Mouse (Mus musculus) layer of hippocampus, postnatal 14 days (tissue): ENCODE measurements at regions not wholly inside any gene's neighbourhood (a gene's known extent, or its start where the extent isn't known, plus 50 kb on each side); places are given as distances from the start of the nearest gene placed in this dataset.

ENCODE experiments used
- DNase-seq, 2 experiments: peaks; one replicate each; pipeline ENCODE4 v3.0.0; 2021 to 2022; ENCODE audit warnings: low spot score in 2 of 2, mixed read lengths in 1 of 2

DNA sequence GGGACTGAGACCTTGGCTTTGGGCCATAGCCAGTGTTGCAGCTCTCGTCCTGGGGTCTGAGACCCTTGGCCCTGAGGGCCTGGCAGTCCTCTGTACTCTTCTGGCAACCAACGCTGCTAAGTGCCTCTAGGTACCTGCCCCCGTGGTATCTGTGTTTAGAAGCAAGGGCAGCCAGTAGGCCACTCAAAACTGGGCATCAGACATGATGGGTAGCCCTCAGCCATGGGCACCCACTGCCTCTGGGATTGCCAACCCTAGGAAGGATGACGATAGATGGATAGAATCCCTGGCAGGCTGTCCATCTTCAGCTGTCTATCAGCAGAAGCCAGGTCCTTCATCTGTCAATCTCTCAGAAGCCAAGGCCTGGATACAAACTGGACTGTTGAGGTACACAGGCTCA is 234.9 kb downstream of the Rybp start:
- peak in 1 of 2 experiments; percentile 50 for DNase-seq

DNA sequence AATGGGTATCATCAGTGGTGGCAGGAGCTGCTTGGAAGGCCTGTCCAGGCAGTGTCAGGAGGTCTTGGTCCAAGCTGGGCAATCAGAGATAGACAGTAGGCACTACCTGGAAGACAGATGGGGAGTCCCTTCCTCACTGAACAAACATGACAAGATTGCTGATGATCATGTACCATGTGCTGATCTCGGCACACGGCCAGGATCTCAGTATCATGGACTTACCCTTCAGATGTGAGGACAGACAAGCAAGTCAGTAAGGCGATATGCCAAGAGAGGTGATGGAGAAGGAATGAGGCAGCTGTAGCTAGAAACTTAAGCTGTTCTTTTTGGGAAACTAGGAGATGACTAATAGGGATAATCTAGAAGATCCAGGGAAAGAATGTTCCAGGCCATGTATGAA is 238.2 kb downstream of the Rybp start:
- no peak for DNase-seq

DNA sequence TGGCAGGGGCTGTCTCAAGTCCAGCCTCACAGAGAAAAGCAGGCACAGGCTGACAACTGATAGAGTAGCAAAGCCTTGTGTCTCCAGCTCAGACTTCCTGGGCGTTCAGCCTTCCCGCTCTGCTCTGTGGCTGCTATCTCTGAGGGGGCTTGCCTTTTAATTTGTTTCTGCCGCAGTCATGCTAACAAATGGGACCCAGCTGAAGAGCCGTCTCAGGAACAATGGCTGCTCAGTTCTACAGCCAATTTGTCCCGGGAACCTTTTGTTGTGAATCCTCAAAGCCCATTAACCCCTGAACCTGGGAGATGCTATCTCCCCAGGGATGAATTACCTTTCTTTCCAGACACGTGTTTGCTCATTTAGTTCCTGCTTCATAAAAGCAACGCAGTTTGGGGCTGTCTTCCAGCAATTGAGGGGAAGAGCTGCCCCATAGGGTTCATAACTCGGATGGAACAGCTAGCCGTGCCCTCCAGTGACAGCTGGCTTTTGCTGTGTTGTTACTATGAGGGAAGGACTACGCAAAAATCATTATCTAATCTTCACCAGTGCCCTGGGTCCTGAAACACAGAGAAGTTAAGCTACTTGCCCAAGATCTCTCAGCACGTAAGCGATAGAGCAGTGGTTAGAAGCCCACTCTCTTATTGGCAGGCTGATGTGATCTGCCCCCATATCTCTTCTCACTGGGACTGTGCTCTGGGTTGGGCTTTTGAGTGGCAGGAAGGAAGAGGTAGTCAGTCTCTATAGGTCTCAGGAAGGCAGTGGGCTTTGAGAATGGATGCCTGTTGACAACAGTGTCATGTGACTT is 240.9 kb downstream of the Rybp start:
- no peak for DNase-seq

DNA sequence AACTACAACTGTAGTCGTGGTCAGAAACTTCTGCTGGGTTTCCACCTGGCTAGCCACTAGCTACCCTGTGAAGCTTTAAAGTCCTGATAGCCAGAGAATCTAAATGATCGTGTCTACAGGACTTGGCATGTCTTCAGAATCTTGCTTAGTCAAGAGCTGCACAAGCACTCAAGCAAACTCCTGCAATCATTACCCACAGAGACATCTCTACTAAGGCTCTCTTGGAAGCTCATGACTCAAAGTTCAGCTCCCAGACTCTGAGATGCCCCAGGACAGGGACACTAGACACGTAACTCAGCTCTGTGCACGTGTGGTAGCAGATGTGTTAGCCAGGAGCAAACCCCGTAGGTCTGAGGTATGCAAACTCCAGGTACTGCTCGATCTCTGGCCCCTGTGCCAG is 242.2 kb downstream of the Rybp start:
- DNase-seq = no peak

DNA sequence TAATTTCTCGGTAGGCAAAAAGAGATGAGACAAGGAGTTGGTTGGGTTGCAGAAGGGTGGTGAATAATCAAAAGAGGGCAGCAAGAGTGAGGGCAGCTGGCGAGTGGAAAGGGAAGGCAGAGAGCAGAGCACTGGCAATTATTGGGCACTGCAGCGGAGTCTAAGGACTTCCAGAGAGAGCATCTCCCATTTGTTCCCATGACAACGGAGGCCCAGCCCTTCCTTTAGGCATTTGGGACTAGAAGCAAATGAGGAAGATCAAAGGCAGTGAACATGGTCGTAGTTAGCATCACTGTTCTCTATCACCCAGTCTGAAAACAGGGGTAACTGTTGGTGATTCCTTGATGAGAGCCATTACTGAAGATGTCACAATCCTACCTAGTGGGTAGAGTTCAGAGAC is 246.1 kb downstream of the Rybp start:
- DNase-seq = no peak

DNA sequence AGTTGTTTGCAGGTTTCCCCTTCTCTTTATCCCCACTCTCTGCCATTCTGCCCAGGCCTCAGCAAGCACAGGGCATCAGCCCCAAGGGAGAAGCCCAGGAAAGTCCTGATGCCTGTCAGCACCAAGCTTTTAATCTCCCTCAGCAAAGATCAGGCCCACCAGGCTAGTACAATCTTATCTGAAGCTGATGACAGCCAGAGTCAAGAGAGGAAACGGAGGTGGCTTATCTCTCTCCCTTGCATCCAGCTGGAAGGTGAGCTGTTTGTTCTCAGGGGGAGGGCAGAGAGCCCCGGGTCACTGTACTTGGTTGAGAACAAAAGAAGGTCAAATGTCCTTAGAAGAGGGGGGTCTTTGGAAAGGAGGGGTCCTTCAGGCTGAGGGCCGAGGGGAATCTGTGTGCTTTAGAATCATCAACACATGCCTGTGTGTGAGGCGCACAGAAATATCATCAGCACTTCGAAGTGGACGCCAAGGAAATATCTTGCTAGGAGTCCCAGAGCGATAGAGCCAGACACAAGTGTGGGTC is 246.8 kb downstream of the Rybp start:
- DNase-seq = no peak

DNA sequence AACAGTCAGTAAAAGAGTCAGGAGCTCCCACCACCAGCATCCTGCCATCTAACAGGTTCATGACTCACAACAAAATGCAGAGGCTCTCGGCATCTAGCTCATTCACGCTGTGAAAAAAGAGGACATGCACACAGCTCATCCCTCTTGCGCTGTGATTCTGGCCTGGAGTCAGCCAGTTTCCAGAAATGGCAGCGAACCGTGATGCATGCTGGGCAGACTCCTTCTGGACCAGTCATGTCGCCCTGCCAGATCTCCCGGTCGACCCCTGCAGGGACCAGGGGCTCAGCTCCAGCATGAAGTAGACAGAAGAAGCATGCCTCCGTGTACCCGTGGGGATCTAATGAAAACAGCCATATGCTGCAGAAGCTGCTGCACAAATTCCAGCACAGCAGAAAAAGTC is 254.6 kb downstream of the Rybp start:
- DNase-seq = peak; percentile 29 to 45

DNA sequence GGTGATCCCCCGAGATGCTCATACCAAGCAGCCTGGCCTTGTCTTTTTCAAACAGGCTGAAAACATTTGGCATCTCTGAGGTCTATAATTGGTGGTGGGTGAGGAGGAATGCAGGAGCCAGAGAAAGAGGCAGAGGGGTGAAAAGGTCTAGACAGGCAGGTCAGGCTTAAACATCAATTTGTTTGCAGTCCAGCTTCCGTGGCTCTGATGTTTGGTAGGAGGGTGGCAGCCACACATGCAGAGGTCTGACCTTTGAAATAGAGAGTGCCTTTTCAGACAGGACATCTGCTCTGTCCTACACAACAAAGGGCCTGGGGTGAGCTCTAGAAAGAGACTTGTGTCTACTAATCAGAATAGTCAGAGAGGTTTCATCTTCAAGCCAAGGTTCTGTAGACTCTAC is 256.8 kb downstream of the Rybp start:
- no peak for DNase-seq

DNA sequence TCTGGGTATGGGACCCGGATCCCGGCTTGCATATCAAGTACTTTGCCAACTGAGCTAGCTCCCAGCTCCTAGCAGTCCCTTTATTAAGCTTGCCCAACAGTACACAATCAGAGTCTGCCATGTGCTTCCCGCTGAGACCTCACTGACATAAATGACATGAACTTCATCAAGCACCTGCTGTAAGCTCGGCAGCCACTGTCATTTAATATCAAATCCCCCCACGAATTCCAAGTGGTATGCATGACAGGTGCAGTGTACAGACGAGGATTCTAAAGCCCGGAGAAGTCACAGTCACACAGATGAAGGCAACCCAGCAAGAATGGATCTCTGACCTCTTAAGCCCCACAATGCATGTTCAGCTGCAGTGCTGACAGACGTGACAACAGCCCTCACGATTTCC is 257.3 kb downstream of the Rybp start:
- no peak for DNase-seq

DNA sequence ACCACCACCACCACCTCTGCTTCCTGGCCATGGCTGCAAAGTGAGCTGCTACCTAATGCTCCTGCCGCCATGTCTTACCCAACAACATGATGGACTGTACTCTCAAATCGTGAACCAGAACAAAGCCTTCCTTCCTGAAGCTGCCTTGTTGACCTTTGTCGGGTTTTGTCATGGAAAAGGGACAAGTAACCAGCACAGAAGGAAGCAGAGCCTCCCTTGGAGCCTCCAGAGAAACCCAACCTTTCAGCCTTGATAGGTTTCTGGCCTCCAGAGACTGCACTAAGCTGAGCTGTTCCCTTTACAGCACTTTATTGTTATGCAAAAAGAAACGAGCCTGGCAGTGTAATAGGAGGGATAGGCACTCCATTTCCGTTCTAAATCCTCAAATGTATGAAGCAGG is 259.8 kb downstream of the Rybp start:
- DNase-seq = no peak

DNA sequence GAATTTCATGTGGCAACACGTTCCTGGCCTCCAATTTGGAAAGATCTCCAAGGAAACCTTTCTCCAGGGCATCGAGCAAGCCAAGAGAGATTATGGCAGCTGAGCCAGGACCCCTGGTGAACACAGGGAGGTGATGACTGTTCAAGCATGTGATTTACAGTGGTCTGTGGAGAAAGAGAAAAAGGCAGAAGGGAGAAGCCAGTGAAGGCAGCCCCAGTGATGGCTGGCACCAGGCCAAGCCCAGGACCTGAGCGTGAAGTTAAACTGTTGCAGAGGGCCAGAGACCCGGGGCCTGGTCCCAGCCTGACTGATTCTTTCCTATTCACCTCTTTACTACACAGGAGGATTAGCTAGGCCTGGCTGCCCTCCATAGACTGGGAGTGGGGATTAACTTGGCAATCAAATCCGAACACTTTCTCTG is 261.7 kb downstream of the Rybp start:
- no peak for DNase-seq

DNA sequence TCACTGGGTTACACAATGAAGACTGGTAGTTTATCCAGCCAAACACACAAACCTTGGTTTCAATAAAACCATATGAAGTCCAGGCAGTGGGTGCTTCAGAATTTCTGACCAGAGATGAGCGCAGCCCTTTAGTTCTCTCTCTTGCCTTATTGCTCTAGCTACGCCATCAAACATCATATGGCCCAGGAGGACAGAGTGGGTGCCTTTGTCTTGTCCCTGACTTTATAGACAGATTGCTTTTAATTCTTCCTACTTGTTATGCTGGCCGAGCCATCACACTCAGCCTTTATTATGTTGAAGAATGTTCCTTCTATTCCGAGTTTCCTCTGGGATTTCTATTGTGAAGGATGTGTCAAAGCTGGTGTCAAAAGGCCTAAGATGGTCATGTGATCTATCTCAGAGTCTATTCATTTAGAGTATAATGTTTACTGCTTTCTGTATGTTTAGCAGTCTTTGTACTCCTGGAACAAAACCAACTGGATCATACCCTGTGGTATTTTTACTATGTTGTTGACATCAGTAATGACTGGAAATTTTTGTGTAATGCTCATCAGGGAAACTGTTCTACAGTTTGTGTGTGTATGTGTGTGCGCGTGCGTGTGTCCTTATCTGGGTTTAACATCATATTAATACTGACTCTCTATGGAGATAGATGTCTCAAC is 263.7 kb downstream of the Rybp start:
- DNase-seq = no peak

DNA sequence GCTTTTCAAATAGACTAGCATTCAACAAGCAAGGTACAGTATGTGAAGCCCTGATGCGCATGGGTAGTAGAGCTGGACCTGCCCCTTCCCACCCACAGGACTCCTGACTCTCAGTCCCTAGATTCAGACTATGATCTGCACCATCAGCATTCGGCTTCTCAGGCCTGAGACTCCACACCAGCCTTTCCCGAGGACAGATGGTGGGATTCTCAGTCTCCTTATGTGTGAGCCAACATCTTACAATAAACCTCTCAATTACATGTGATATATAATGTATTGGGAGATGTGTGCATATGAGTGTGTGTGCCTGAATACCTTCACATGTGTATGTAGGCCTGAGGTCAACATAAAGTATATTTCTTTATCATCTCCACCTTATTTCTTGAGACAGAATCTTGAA is 268.3 kb downstream of the Rybp start:
- DNase-seq = no peak

DNA sequence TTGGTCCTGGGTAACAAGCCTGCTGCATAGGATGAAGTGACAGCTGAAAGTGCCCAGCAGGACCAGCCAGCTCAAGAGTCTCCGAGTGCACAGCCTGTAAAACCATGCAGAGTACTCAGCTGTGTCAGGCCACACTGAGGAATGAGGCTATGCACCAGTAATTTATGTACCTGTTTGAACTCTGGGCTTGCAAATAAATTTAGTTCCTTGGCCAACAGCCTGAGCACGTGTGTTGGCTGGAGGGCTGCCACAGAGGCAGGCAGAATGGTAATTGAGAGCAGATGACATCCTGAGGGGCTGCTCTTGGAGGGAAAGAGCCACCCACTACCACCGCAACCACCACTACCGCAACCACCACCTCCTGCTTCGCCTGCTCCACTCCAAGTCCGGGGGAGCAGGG is 273.3 kb downstream of the Rybp start:
- peak in 1 of 2 experiments; percentile 33 for DNase-seq

DNA sequence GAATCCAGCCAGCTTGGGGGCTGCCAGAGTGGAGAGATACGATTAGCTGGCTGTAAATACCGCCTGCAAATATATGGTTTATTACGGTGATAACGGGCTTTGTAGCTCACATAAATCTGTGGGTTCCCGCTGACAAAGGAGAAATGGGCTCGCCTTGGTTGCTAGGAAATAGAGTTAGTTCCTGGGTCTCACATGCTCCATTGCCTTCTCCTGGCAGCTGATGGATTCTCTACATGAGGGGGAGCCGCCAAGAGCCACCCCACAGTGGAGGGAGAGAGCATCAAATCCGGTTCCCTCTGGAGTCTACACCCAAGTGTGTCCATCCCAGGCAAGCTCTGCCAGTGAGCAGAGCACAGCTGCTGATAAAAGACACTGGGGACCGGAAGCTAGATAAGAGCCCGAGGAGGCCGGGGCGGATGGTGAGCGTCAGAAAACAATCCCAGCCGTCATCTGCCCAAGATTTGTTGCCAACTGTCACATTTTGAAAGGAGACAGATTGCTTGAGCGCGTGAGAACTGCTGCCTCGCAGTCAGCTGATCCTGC is 275.7 kb downstream of the Rybp start:
- peak; percentile 71 to 81 for DNase-seq

DNA sequence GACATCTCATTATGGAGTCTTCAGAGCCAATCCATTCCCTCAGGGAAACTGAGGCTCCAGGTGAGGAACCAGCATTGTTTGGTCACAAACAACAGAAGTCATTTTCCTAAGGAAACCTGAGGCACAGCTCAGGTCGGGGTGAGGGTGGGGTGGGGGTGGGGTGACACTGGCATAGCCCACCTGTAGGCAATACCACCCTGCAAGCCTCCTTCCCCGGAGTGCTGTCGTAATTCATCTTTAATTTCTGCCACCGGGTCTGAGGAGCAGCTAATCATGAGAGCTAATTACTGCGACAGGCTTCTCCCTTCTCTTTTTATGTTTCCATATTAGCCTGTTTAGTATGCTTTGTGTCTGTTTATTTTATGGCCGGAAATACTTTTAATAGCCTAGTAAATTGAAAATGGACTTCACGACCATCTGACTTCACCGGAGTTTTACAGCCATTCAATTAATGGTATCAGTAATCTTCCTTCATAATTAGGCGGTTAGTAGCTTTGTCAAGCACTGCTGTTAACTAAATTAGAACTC is 276.3 kb downstream of the Rybp start:
- DNase-seq = no peak

DNA sequence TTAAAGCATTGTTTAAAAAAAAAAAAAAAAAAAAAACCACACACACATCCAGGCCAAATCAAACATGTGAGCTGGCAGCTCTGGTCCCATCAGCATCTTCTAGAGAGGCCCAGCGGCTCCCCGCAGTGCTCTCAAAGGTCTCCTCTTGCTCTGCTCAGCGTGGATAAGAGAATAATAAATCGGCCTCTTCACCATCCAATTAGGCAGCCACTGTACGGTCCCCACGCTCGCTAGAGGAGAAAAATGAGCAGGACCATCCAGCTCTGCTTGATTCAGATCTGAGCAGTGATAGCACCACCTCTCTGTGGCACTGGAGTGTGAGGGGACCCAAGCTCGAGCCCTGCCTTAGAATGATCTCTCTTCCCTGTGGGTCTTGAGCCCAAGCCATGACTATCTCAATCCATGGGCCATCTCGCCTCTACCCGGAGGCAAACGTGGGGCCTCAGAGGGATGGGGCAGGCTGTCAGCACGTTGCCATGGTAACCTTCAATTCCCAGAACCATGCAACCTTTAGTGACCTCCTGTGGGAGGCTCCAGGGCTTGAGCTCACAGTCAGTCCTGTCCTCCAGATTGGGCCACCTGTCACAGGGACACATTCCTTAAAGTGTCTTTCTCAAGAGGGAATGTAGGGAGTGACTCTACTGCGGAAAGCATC is 273.6 kb upstream of the Prok2 start:
- DNase-seq = no peak

DNA sequence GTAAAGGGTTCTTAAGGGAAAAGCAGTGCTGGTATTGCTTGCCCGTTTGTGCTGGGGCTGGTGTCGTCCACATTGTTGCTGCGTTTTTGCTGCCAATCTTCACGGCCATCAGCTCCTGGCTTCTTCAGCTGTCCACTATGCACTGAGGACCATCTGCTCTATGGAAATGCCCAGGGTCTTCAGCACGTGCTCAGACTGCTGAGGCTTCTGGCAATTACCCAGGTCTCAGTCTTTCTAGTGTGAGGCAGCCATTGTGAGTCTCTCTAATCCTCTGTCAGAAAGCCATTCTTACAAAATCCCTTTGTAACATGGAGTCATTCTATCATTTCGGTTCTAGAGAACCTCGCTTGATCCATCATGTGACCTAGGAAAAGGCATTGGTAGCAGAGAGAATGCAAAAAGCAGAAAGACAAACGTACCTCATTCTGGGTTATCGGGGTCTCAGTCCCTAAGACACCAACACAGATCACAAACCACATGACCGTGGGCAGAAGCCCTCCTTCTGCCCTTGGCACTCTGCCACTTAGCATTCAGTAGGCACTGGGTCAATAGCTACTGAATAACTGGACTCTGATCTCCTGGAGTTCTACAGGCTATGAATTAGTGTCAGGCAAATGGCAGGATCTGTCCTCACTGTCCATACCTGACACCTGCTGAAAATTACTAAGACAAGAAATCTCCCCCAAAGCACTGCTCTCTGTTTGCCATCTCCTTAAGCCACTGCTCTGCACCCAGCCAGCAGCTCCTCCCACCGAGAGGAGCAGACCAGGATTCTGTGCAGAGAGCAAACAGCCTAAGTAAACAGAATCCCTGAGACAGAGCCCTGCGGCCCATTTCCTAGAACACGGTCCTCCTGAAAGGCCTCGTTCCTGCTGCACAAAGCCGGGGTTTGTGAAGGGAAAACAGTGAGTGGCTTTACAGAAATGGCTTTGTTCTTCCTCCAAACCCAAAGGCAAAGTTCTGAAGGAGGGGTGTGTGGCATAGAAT is 270.1 kb upstream of the Prok2 start:
- DNase-seq = peak in 1 of 2 experiments; percentile 33

DNA sequence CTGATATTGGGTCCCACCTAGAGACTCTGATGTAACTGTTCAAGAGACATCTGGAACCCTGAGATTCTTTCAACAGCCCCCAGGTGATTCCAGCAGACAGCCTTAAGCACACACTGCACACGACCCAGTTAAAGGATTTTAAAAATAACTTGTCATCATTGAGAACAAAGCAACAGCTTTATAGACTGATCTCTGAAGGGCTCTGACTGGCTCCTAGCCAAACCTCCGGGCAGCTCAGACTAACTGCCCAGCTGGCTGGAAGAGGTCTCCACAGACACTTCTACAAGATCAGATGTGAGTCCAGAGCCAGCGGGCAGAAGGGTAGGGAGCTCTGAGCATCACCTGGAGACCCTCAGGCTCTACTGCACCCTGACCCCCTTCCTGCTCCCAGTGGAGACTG is 267.8 kb upstream of the Prok2 start:
- no peak for DNase-seq

DNA sequence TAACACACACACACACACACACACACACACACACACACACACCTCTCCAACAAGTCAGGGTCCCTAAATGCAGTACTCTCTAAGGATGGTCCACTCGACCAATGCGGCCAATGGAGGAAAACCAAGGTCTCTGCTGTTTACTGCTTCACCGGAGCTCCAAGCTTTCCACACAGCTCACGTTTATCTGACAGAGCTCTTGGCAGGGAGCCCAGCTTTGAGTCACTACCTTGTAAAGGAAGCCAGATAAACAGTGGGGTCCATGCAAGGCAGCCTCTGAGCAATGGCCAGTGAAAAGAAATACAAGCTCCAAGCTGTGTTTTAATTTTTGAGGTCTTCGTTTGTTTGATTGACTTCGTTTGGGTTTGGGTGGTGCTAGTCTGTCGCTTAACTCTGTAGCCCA is 264.9 kb upstream of the Prok2 start:
- no peak for DNase-seq
